Mouse (Mus musculus): ENCODE data around the gene Per1.

The Per1 gene

GRCm38 (mm10) chr11:69114621-69115020, 19.6 kb downstream of the Per1 start:
- 87% methylated on average over 3 of the region's 3 CpGs for WGBS

GRCm38 (mm10) chr11:69116843-69117242, 21.8 kb downstream of the Per1 start:
- 56% methylated on average over 5 of the region's 5 CpGs for WGBS

GRCm38 (mm10) chr11:69117737-69118695, 23.0 kb downstream of the Per1 start:
- WGBS: under 1% methylated on average over 45 of the region's 45 CpGs

GRCm38 (mm10) chr11:69118765-69119164, 23.7 kb downstream of the Per1 start:
- 5% methylated on average over 15 of the region's 15 CpGs for WGBS

- 58% methylated on average over 14 of the region's 14 CpGs for WGBS
Observed at GRCm38 (mm10) chr11:69119446-69120155, 24.6 kb downstream of the Per1 start.

GRCm38 (mm10) chr11:69120221-69121000, 25.4 kb downstream of the Per1 start, which contains the start of gene Hes7:
TSS of gene Hes7 (plus strand) at chr11:69120404.
- whole genome bisulfite sequencing: 16% methylated on average over 27 of the region's 27 CpGs

GRCm38 (mm10) chr11:69121001-69121740, 26.2 kb downstream of the Per1 start:
- 7% methylated on average over 32 of the region's 33 CpGs for WGBS

GRCm38 (mm10) chr11:69121741-69122335, 26.8 kb downstream of the Per1 start:
- WGBS: under 1% methylated on average over 32 of the region's 32 CpGs

GRCm38 (mm10) chr11:69122336-69122951, 27.4 kb downstream of the Per1 start, which contains the start of gene 9130213A22Rik:
TSS of gene 9130213A22Rik (minus strand) at chr11:69122589.
- under 1% methylated on average over 66 of the region's 66 CpGs for WGBS

GRCm38 (mm10) chr11:69123056-69123692, 28.2 kb downstream of the Per1 start:
- under 1% methylated on average over 29 of the region's 29 CpGs for WGBS

GRCm38 (mm10) chr11:69123693-69124497, 28.9 kb downstream of the Per1 start:
- WGBS: under 1% methylated on average over 31 of the region's 31 CpGs

- WGBS: 0% methylated on average over 3 of the region's 3 CpGs
Observed at GRCm38 (mm10) chr11:69124498-69124847, 29.5 kb downstream of the Per1 start.

- WGBS: under 1% methylated on average over 24 of the region's 24 CpGs
Observed at GRCm38 (mm10) chr11:69125041-69125851, 30.2 kb downstream of the Per1 start.

- 3% methylated on average over 3 of the region's 3 CpGs for WGBS
Observed at GRCm38 (mm10) chr11:69125852-69125918, 30.7 kb downstream of the Per1 start, which contains the start of gene Aloxe3. TSS of gene Aloxe3 (plus strand) at chr11:69125896.

- WGBS: 22% methylated on average over 20 of the region's 20 CpGs
Observed at GRCm38 (mm10) chr11:69125919-69126705, 31.1 kb downstream of the Per1 start.

GRCm38 (mm10) chr11:69126706-69127095, 31.7 kb downstream of the Per1 start:
- WGBS: 58% methylated on average over 2 of the region's 2 CpGs

- 71% methylated on average over 8 of the region's 8 CpGs for WGBS
Observed at GRCm38 (mm10) chr11:69128426-69129122, 33.6 kb downstream of the Per1 start.

All from cerebral cortex, adult 2 months (tissue).